Mouse (Mus musculus) layer of hippocampus, postnatal 10 days (tissue): ENCODE measurements around the gene Ccnd3. TPM values are rescaled to one million over a fixed set of nuclear protein-coding genes. Genes with fewer than 3 reads are reported as not detected.

ENCODE experiments used
- total RNA-seq, 2 experiments: library from RNA; stranded (reverse); gene quantifications; 2 replicates each; pipeline ENCODE4 v1.2.3; 2021

Ccnd3 gene
- total RNA-seq, 2 experiments from 2014 or later = 34.7 to 39.6 TPM

Other genes with a start within 250 kb of the Ccnd3 start
- 10 to 100 TPM; 29.1 to 30.6 TPM for gene Mrps10, start 136.2 kb upstream of the Ccnd3 start, total RNA-seq
- gene Guca1b, start 119.7 kb upstream of the Ccnd3 start, total RNA-seq = under 1 TPM; 0.40 to 0.43 TPM
- gene Guca1a, start 104.5 kb upstream of the Ccnd3 start, total RNA-seq = 1 to 10 TPM in 1 of 2 experiments, not detected in 1; 1.2 TPM
- gene AI661453, start 68.4 kb upstream of the Ccnd3 start, total RNA-seq = under 1 TPM; 0.23 to 0.38 TPM
- gene 1700001C19Rik, start 67.7 kb upstream of the Ccnd3 start, total RNA-seq = under 1 TPM in 1 of 2 experiments, not detected in 1; 0.94 TPM
- gene Taf8, start 2.8 kb upstream of the Ccnd3 start, total RNA-seq = 10 to 100 TPM; 16.7 to 17.0 TPM
- gene Bysl, start 106.4 kb downstream of the Ccnd3 start, total RNA-seq = 10 to 100 TPM; 24.5 to 24.9 TPM
- 10 to 100 TPM; 23.9 to 24.8 TPM for gene Med20, start 106.5 kb downstream of the Ccnd3 start, total RNA-seq
- gene Gm20517, start 106.5 kb downstream of the Ccnd3 start, total RNA-seq = 10 to 100 TPM in 1 of 2 experiments, 1 to 10 TPM in 1; 6.6 to 10.1 TPM
- 10 to 100 TPM; 11.3 to 13.2 TPM for gene Usp49, start 125.6 kb downstream of the Ccnd3 start, total RNA-seq
- 100 to 1,000 TPM; 221 to 257 TPM for gene Tomm6, start 183.3 kb downstream of the Ccnd3 start, total RNA-seq
- gene Frs3, start 184.0 kb downstream of the Ccnd3 start, total RNA-seq = 10 to 100 TPM; 31.2 to 31.4 TPM
- 1 to 10 TPM; 4.4 to 5.7 TPM for gene Gm21981, start 189.4 kb downstream of the Ccnd3 start, total RNA-seq
- 1 to 10 TPM; 1.9 to 4.3 TPM for gene Prickle4, start 189.7 kb downstream of the Ccnd3 start, total RNA-seq
- not detected for gene Pgc, start 221.8 kb downstream of the Ccnd3 start, total RNA-seq
- gene Tfeb, start 232.0 kb downstream of the Ccnd3 start, total RNA-seq = 10 to 100 TPM in 1 of 2 experiments, 1 to 10 TPM in 1; 8.4 to 12.7 TPM